Mouse (Mus musculus) adrenal gland, adult (tissue): ENCODE measurements around the gene Map3k4.
A peak's percentile ranks its signal among the peaks of the same experiment; 100 is the strongest.

ENCODE experiments used
- DNase-seq, 2 experiments: peaks; one replicate each; pipeline ENCODE4 v3.0.0; 2022 to 2023; ENCODE audit warnings: low spot score in 1 of 2; ENCODE audit not compliant: inconsistent age in 2 of 2

The Map3k4 gene

GRCm38 (mm10) chr17:12273032-12273431 lies 45.6 kb downstream of the Map3k4 start:
- no peak for DNase-seq

GRCm38 (mm10) chr17:12271805-12272204 lies 46.8 kb downstream of the Map3k4 start:
- no peak for DNase-seq

- no peak for DNase-seq
Measured at GRCm38 (mm10) chr17:12268538-12268937, 50.1 kb downstream of the Map3k4 start.

- no peak for DNase-seq
Measured at GRCm38 (mm10) chr17:12268091-12268490, 50.5 kb downstream of the Map3k4 start.

GRCm38 (mm10) chr17:12265969-12266925 lies 52.3 kb downstream of the Map3k4 start:
- DNase-seq: peak; percentile 78 to 88

- DNase-seq: no peak
Measured at GRCm38 (mm10) chr17:12264293-12264692, 54.3 kb downstream of the Map3k4 start.

- DNase-seq: no peak
Measured at GRCm38 (mm10) chr17:12263787-12264186, 54.8 kb downstream of the Map3k4 start.

GRCm38 (mm10) chr17:12262851-12263250 lies 55.7 kb downstream of the Map3k4 start:
- DNase-seq: no peak

- DNase-seq: no peak
Measured at GRCm38 (mm10) chr17:12261887-12262286, 56.7 kb downstream of the Map3k4 start.

- no peak for DNase-seq
Measured at GRCm38 (mm10) chr17:12261376-12261775, 57.2 kb downstream of the Map3k4 start.

- no peak for DNase-seq
Measured at GRCm38 (mm10) chr17:12259957-12260356, 58.6 kb downstream of the Map3k4 start.

GRCm38 (mm10) chr17:12258517-12258916 lies 60.1 kb downstream of the Map3k4 start:
- DNase-seq: no peak

- DNase-seq: no peak
Measured at GRCm38 (mm10) chr17:12256142-12256541, 62.5 kb downstream of the Map3k4 start.

- DNase-seq: no peak
Measured at GRCm38 (mm10) chr17:12250581-12250980, 68.0 kb downstream of the Map3k4 start.

GRCm38 (mm10) chr17:12249783-12250504 lies 68.7 kb downstream of the Map3k4 start:
- DNase-seq: peak in 1 of 2 experiments; percentile 54

- DNase-seq: no peak
Measured at GRCm38 (mm10) chr17:12240701-12241100, 77.9 kb downstream of the Map3k4 start.

- DNase-seq: no peak
Measured at GRCm38 (mm10) chr17:12232724-12233123, 85.9 kb downstream of the Map3k4 start.

- DNase-seq: no peak
Measured at GRCm38 (mm10) chr17:12231087-12231486, 87.5 kb downstream of the Map3k4 start.

- DNase-seq: no peak
Measured at GRCm38 (mm10) chr17:12230167-12230566, 88.4 kb downstream of the Map3k4 start.

GRCm38 (mm10) chr17:12229756-12230155 lies 88.8 kb downstream of the Map3k4 start:
- no peak for DNase-seq

GRCm38 (mm10) chr17:12228471-12228870 lies 90.1 kb downstream of the Map3k4 start:
- no peak for DNase-seq

- no peak for DNase-seq
Measured at GRCm38 (mm10) chr17:12228001-12228400, 90.6 kb downstream of the Map3k4 start.
